Mouse (Mus musculus) monocyte, adult 5-6 weeks (primary cell): ENCODE data around the gene Tril. TPM values are rescaled to one million over a fixed set of nuclear protein-coding genes. Genes with fewer than 3 reads are reported as not detected.

Experiments used
- ATAC-seq: fragments of 153-309, 156-312 bp; replicated peaks from 2 replicates; pipeline ENCODE4 v1.8.0; 2017; ENCODE audit warnings: mild to moderate bottlenecking; ENCODE audit not compliant: low TSS enrichment, insufficient number of reproducible peaks, severe bottlenecking, poor library complexity, low FRiP score
- total RNA-seq: library from RNA; stranded (forward); fragments of 200-1000, 200-491, 200-594 nt; gene quantifications from 3 replicates; pipeline ENCODE4 v1.2.3, GENCODE M21; 2017

Gene Tril
- total RNA-seq, 1 experiment from 2014 or later: not detected

DNA sequence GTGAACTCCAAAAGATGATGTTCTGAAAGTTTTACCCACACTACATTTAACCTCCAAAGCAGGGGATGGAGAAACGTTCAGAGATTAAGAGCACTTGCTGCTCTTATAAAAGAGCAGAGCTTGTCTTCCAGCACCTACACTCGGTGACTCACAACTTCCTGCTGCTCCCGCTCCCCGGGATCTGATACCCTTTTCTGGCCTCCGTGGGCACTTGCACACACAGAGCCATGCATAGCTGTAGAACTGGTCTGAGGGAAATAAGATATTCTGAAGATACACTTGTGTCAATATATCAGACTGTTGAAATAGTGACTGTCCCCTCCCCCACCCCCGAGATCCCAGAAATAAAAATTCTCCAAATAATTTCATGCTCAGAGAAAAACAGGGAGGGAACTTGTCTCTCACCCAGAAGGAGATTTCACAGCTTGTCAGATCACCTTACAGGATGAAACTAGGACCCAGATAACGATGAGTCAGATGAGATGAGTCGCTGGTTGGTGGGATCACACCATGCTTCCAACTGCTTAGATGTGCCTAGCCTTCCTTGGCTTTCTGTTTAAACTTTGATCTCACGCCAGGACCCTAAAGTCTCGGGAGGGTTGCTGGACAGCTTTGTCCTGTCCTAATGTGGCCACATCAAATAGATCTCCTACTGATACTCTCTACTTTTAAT is 54.3 kb downstream of the Tril start:
- ATAC-seq: no peak

DNA sequence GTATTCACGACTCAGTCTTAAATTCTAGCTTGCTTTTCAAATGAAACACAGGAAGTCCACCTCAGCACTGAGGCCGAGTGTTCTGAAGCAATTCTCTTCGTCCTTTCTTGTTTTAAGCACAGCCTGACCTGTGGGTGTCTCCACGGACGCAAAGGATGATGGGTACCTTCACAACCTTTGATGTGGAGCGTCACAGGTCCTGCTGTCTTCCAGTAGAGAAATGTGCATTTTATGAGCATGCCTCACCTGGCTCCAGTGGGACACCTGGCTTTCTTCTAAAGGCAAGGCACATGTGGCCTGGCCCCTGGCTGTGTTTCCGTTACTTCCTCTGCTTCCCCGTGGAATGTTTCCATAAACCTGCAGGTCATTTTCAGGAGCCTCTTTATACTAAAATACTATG is 54.9 kb downstream of the Tril start:
- ATAC-seq: no peak

Other genes with a start within 250 kb of the Tril start
- gene Cpvl, start 157.8 kb upstream of the Tril start, total RNA-seq: not detected in 3 replicates
- 21.5 to 41.1 TPM (median 21.7 TPM) in 3 replicates for gene Chn2, start 218.7 kb upstream of the Tril start, total RNA-seq